Mouse (Mus musculus) kidney, postnatal 0 days (tissue): ENCODE measurements at regions not wholly inside any gene's neighbourhood (a gene's known extent, or its start where the extent isn't known, plus 50 kb on each side); places are given as distances from the start of the nearest gene placed in this dataset.

Source experiments
- ATAC-seq: fragments of 200-750 bp; cut with Nextera tagmentation; replicated peaks from 2 replicates; pipeline ENCODE4 v1.8.0; 2017; ENCODE audit warnings: low read depth, moderate number of reproducible peaks, moderate TSS enrichment, moderate library complexity; ENCODE audit not compliant: low FRiP score
- DNase-seq: peaks from one replicate; pipeline ENCODE4 v3.0.0-alpha.2; 2016; ENCODE audit warnings: low spot score
- H3K27ac ChIP-seq: fragments of 300-500 bp; sonication (generic); 2 replicates; pipeline ENCODE4 v1.5.1; 2014; ENCODE audit warnings: mild to moderate bottlenecking
- H3K27me3 ChIP-seq: fragments of 300-500 bp; sonication (generic); 2 replicates; pipeline ENCODE4 v1.6.1; 2014; ENCODE audit warnings: low read length, mixed read lengths; ENCODE audit not compliant: insufficient read depth
- H3K36me3 ChIP-seq: fragments of 300-500 bp; sonication (generic); 2 replicates; pipeline ENCODE4 v1.6.1; 2014; ENCODE audit warnings: low read length, mixed read lengths; ENCODE audit not compliant: insufficient read depth
- H3K4me1 ChIP-seq: fragments of 300-500 bp; sonication (generic); replicated peaks from 2 replicates; pipeline ENCODE4 v1.6.1; 2014; ENCODE audit warnings: antibody characterized with exemption, low read length, mixed read lengths; ENCODE audit not compliant: insufficient read depth
- H3K4me2 ChIP-seq: fragments of 300-500 bp; sonication (generic); 2 replicates; pipeline ENCODE4 v1.6.1; 2014; ENCODE audit warnings: mild to moderate bottlenecking, low read length, moderate library complexity, mixed read lengths
- H3K4me3 ChIP-seq: fragments of 300-500 bp; sonication (generic); replicated peaks from 2 replicates; pipeline ENCODE4 v1.5.1; 2014; ENCODE audit warnings: low read depth, low read length
- H3K9ac ChIP-seq: fragments of 300-500 bp; sonication (generic); 2 replicates; pipeline ENCODE4 v1.6.1; 2014; ENCODE audit warnings: low read depth, low read length
- H3K9me3 ChIP-seq: fragments of 300-500 bp; sonication (generic); replicated peaks from 2 replicates; pipeline ENCODE4 v1.6.1; 2016; ENCODE audit warnings: low read length, inconsistent platforms, mixed read lengths
- CTCF ChIP-seq: IDR thresholded peaks from 2 replicates; pipeline ENCODE4 v1.5.1; 2016; ENCODE audit warnings: antibody characterized with exemption, low read depth, mild to moderate bottlenecking, moderate library complexity
- WGBS: fragments of 180-500 bp; shearing (Covaris S2); extraction: QIAGEN DNeasy Blood & Tissue Kit; methylation state at CpG from one replicate; pipeline ENCODE4 v1.1.7; 2014; 5-methylcytosine and 5-hydroxymethylcytosine counted together

GRCm38 (mm10) chr11:45531044-45531626 is 320.7 kb upstream of the Clint1 start:
- no peaks in the 10 kb centered on the region for H3K4me1 ChIP-seq
- H3K4me2 ChIP-seq: no peak overlapping the region
- H3K27me3 ChIP-seq: no peaks in the 10 kb centered on the region
- H3K27ac ChIP-seq: no peak overlapping the region
- no peak overlapping the region for H3K9ac ChIP-seq
- peak; percentile 91 for DNase-seq
- no peaks in the 10 kb centered on the region for H3K9me3 ChIP-seq
- WGBS: 38% methylated on average over 9 of the region's 9 CpGs
- no peak; the same call in 1 of the 2 replicates for ATAC-seq
- no peak overlapping the region for H3K4me3 ChIP-seq
- TF ChIP-seq CTCF: no peak
- H3K36me3 ChIP-seq: no peaks in the 10 kb centered on the region

GRCm38 (mm10) chr11:45533402-45534056 is 318.3 kb upstream of the Clint1 start:
- peak; percentile 24 for DNase-seq
- Histone ChIP-seq H3K36me3 (no peaks in the 10 kb centered on the region), H3K4me2 (no peak overlapping the region), H3K4me3 (no peak overlapping the region), H3K9ac (no peak overlapping the region), H3K27ac (no peak overlapping the region), H3K27me3 (no peaks in the 10 kb centered on the region), H3K4me1 (no peaks in the 10 kb centered on the region), H3K9me3 (no peaks in the 10 kb centered on the region)
- no peak for ATAC-seq
- WGBS: 48% methylated on average over 7 of the region's 7 CpGs
- peak; percentile 56 for TF ChIP-seq CTCF

- 20% methylated on average over 8 of the region's 8 CpGs for WGBS
- no peak for ATAC-seq
- no peak for TF ChIP-seq CTCF
- Histone ChIP-seq H3K4me1 (no peaks in the 10 kb centered on the region), H3K27ac (peak overlapping the region; percentile 8; the same call in 1 of the 2 replicates), H3K27me3 (no peaks in the 10 kb centered on the region), H3K36me3 (no peaks in the 10 kb centered on the region), H3K9me3 (no peaks in the 10 kb centered on the region), H3K4me2 (no peak overlapping the region), H3K4me3 (no peak overlapping the region), H3K9ac (no peak overlapping the region)
- peak; percentile 47 for DNase-seq
These were observed 316.3 kb upstream of the Clint1 start for GRCm38 (mm10) chr11:45535501-45536025.

GRCm38 (mm10) chr11:45538011-45538410 is 313.8 kb upstream of the Clint1 start:
- Histone ChIP-seq H3K4me3 (no peak overlapping the region), H3K27me3 (no peaks in the 10 kb centered on the region), H3K36me3 (no peaks in the 10 kb centered on the region), H3K4me1 (no peaks in the 10 kb centered on the region), H3K9me3 (no peaks in the 10 kb centered on the region), H3K27ac (no peak overlapping the region), H3K9ac (no peak overlapping the region), H3K4me2 (no peak overlapping the region)
- ATAC-seq (no peak), DNase-seq (no peak)
- WGBS: 80% methylated on average over 7 of the region's 7 CpGs
- no peak for TF ChIP-seq CTCF

- TF ChIP-seq CTCF: peak; percentile 87
- no peak overlapping the region for H3K9ac ChIP-seq
- DNase-seq (peak; percentile 94), ATAC-seq (no peak)
- H3K27ac ChIP-seq: no peak overlapping the region
- no peaks in the 10 kb centered on the region for H3K4me1 ChIP-seq
- no peaks in the 10 kb centered on the region for H3K9me3 ChIP-seq
- 35% methylated on average over 4 of the region's 4 CpGs for WGBS
- no peaks in the 10 kb centered on the region for H3K36me3 ChIP-seq
- H3K4me2 ChIP-seq: no peak overlapping the region
- no peak overlapping the region for H3K4me3 ChIP-seq
- no peaks in the 10 kb centered on the region for H3K27me3 ChIP-seq
These were observed 312.4 kb upstream of the Clint1 start for GRCm38 (mm10) chr11:45539459-45539858.

- Histone ChIP-seq H3K9me3 (no peaks in the 10 kb centered on the region), H3K27ac (no peak overlapping the region), H3K36me3 (no peaks in the 10 kb centered on the region), H3K4me2 (no peak overlapping the region), H3K4me3 (no peak overlapping the region), H3K4me1 (no peaks in the 10 kb centered on the region), H3K27me3 (no peaks in the 10 kb centered on the region), H3K9ac (no peak overlapping the region)
- no peak for TF ChIP-seq CTCF
- DNase-seq (no peak), ATAC-seq (no peak)
- WGBS: 85% methylated on average over 3 of the region's 3 CpGs
These were observed 307.3 kb upstream of the Clint1 start for GRCm38 (mm10) chr11:45544531-45544930.
